Mouse (Mus musculus): ENCODE results near the gene Cltb. TPM values are rescaled to one million over a fixed set of nuclear protein-coding genes. Genes with fewer than 3 reads are reported as not detected.

Gene Cltb
- polyA plus RNA-seq, 1 experiment from 2014 or later = 84.4 TPM

DNA sequence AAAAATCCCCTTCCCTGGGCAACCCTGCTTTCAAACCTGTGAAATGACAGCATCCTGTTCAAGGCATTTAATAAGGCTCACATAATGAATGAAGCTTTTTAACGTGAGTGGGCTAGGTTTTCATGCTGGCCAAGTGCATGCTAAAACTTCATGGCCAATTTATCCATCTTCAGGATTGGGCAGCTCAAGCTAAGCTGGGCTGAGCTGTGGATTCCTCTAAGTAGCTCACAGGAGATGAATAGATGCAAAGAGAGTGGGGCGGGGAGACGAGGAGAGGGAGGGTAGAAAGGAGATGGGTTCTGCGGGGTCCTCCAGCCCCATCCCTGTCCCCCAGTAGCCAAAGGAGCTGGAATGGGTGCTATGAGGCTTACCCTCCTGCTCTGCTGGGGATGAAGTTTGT is 6.9 kb downstream of the Cltb start:
- Histone ChIP-seq H3K9me3 (replicated peaks; ENCODE audit: control insufficient read depth, low read length) (no peaks in the 10 kb centered on the region), H3K9ac (ENCODE audit: low read length) (no peak overlapping the region), H3K4me2 (ENCODE audit: low read length) (no peak overlapping the region), H3K4me1 (ENCODE audit: control insufficient read depth, insufficient read depth, low read length) (0 out of 2 replicates have a peak, but pooled peaks cover 4% of the 10 kb centered on the region), H3K27me3 (replicated peaks; ENCODE audit: control insufficient read depth, insufficient read depth, low read length) (no peaks in the 10 kb centered on the region), H3K27ac (ENCODE audit: low read depth, low read length) (no peak overlapping the region), H3K4me3 (ENCODE audit: low read depth, low read length) (no peak overlapping the region), H3K36me3 (ENCODE audit: control insufficient read depth, insufficient read depth, low read length) (no peaks in the 10 kb centered on the region)
- 26% methylated on average over 4 of the region's 4 CpGs for WGBS
- DNase-seq (ENCODE audit: low spot score) (no peak), ATAC-seq (no peak)

- H3K36me3 ChIP-seq (ENCODE audit: control insufficient read depth, insufficient read depth, low read length) = peaks cover 6% of the 10 kb centered on the region
- DNase-seq (ENCODE audit: low spot score) = no peak
- no peak overlapping the region for H3K27ac ChIP-seq (ENCODE audit: low read depth, low read length)
- H3K9me3 ChIP-seq (replicated peaks; ENCODE audit: control insufficient read depth, low read length) = no peaks in the 10 kb centered on the region
- no peak overlapping the region for H3K4me3 ChIP-seq (ENCODE audit: low read depth, low read length)
- 0 out of 2 replicates have a peak, but pooled peaks cover under 1% of the 10 kb centered on the region for H3K4me1 ChIP-seq (ENCODE audit: control insufficient read depth, insufficient read depth, low read length)
- H3K27me3 ChIP-seq (replicated peaks; ENCODE audit: control insufficient read depth, insufficient read depth, low read length) = no peaks in the 10 kb centered on the region
- no peak overlapping the region for H3K4me2 ChIP-seq (ENCODE audit: low read length)
- H3K9ac ChIP-seq (ENCODE audit: low read length) = no peak overlapping the region
- no peak for ATAC-seq
Observed at GRCm38 (mm10) chr13:54603501-54603900, 7.6 kb downstream of the Cltb start.

- 65% methylated on average over 3 of the region's 3 CpGs for WGBS
- Histone ChIP-seq H3K9me3 (replicated peaks; ENCODE audit: control insufficient read depth, low read length) (no peaks in the 10 kb centered on the region), H3K27ac (ENCODE audit: low read depth, low read length) (no peak overlapping the region), H3K27me3 (replicated peaks; ENCODE audit: control insufficient read depth, insufficient read depth, low read length) (no peaks in the 10 kb centered on the region), H3K4me2 (ENCODE audit: low read length) (no peak overlapping the region), H3K4me3 (ENCODE audit: low read depth, low read length) (no peak overlapping the region), H3K36me3 (ENCODE audit: control insufficient read depth, insufficient read depth, low read length) (peaks cover 13% of the 10 kb centered on the region), H3K4me1 (ENCODE audit: control insufficient read depth, insufficient read depth, low read length) (no peaks in the 10 kb centered on the region), H3K9ac (ENCODE audit: low read length) (no peak overlapping the region)
- DNase-seq (ENCODE audit: low spot score) (no peak), ATAC-seq (no peak)
Observed at GRCm38 (mm10) chr13:54602639-54603111, 8.5 kb downstream of the Cltb start.

- WGBS = 87% methylated on average over 12 of the region's 12 CpGs
- no peaks in the 10 kb centered on the region for H3K27me3 ChIP-seq (replicated peaks; ENCODE audit: control insufficient read depth, insufficient read depth, low read length)
- DNase-seq (ENCODE audit: low spot score) (no peak), ATAC-seq (no peak)
- no peaks in the 10 kb centered on the region for H3K4me1 ChIP-seq (ENCODE audit: control insufficient read depth, insufficient read depth, low read length)
- no peak overlapping the region for H3K4me3 ChIP-seq (ENCODE audit: low read depth, low read length)
- H3K9ac ChIP-seq (ENCODE audit: low read length) = no peak overlapping the region
- H3K4me2 ChIP-seq (ENCODE audit: low read length) = no peak overlapping the region
- H3K27ac ChIP-seq (ENCODE audit: low read depth, low read length) = no peak overlapping the region
- H3K36me3 ChIP-seq (ENCODE audit: control insufficient read depth, insufficient read depth, low read length) = peaks cover 23% of the 10 kb centered on the region
- H3K9me3 ChIP-seq (replicated peaks; ENCODE audit: control insufficient read depth, low read length) = no peaks in the 10 kb centered on the region
Observed at GRCm38 (mm10) chr13:54598622-54599143, 12.5 kb downstream of the Cltb start.

GRCm38 (mm10) chr13:54596870-54597269 is 14.3 kb downstream of the Cltb start:
- DNase-seq (ENCODE audit: low spot score) (no peak), ATAC-seq (no peak)
- Histone ChIP-seq H3K9me3 (replicated peaks; ENCODE audit: control insufficient read depth, low read length) (no peaks in the 10 kb centered on the region), H3K4me1 (ENCODE audit: control insufficient read depth, insufficient read depth, low read length) (no peaks in the 10 kb centered on the region), H3K4me3 (ENCODE audit: low read depth, low read length) (no peak overlapping the region), H3K27me3 (replicated peaks; ENCODE audit: control insufficient read depth, insufficient read depth, low read length) (no peaks in the 10 kb centered on the region), H3K36me3 (ENCODE audit: control insufficient read depth, insufficient read depth, low read length) (peaks cover 23% of the 10 kb centered on the region), H3K4me2 (ENCODE audit: low read length) (no peak overlapping the region), H3K9ac (ENCODE audit: low read length) (no peak overlapping the region), H3K27ac (ENCODE audit: low read depth, low read length) (no peak overlapping the region)
- 70% methylated on average over 5 of the region's 5 CpGs for WGBS

DNA sequence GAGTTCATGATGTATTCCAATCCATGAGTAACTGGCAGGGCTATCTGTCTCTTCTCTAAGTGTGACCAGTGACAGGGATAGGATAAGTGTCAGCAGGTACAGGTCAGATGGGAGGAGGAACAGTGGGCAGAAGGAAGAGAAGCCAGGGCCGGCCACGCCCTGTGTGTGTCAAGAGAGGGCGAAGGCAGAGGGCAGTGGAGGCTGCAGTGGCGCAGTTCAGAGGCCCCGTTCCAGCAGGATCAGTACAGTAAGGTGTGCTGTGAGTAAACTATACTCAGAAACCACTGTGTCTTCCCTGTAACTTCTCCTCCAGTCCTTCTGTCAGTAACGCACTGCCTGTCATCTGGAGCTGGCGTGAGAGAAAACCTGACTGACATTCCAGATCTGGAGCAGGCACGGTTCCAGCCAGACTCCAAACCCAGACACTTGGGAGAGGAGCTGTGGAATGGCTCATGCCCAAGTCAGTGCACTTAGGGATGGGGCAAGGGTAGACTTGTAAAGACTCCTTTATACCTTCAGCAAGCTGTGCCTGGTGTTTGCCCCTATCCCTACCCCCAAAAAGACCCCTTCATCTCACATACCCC is 14.9 kb downstream of the Cltb start:
- no peak overlapping the region for H3K9ac ChIP-seq (ENCODE audit: low read length)
- peaks cover 23% of the 10 kb centered on the region for H3K36me3 ChIP-seq (ENCODE audit: control insufficient read depth, insufficient read depth, low read length)
- no peaks in the 10 kb centered on the region for H3K27me3 ChIP-seq (replicated peaks; ENCODE audit: control insufficient read depth, insufficient read depth, low read length)
- no peak for DNase-seq (ENCODE audit: low spot score)
- H3K27ac ChIP-seq (ENCODE audit: low read depth, low read length) = no peak overlapping the region
- H3K4me2 ChIP-seq (ENCODE audit: low read length) = no peak overlapping the region
- no peak overlapping the region for H3K4me3 ChIP-seq (ENCODE audit: low read depth, low read length)
- ATAC-seq = no peak
- WGBS = 85% methylated on average over 8 of the region's 8 CpGs
- H3K4me1 ChIP-seq (ENCODE audit: control insufficient read depth, insufficient read depth, low read length) = peaks cover under 1% of the 10 kb centered on the region
- no peaks in the 10 kb centered on the region for H3K9me3 ChIP-seq (replicated peaks; ENCODE audit: control insufficient read depth, low read length)

GRCm38 (mm10) chr13:54593617-54594016 is 17.5 kb downstream of the Cltb start:
- H3K27ac ChIP-seq (ENCODE audit: low read depth, low read length) = no peak overlapping the region
- no peaks in the 10 kb centered on the region for H3K9me3 ChIP-seq (replicated peaks; ENCODE audit: control insufficient read depth, low read length)
- no peak overlapping the region for H3K9ac ChIP-seq (ENCODE audit: low read length)
- no peak overlapping the region for H3K4me2 ChIP-seq (ENCODE audit: low read length)
- no peaks in the 10 kb centered on the region for H3K27me3 ChIP-seq (replicated peaks; ENCODE audit: control insufficient read depth, insufficient read depth, low read length)
- WGBS = 91% methylated on average over 11 of the region's 11 CpGs
- H3K4me3 ChIP-seq (ENCODE audit: low read depth, low read length) = no peak overlapping the region
- DNase-seq (ENCODE audit: low spot score) = no peak
- peaks cover 6% of the 10 kb centered on the region for H3K4me1 ChIP-seq (ENCODE audit: control insufficient read depth, insufficient read depth, low read length)
- no peak for ATAC-seq
- H3K36me3 ChIP-seq (ENCODE audit: control insufficient read depth, insufficient read depth, low read length) = peaks cover 18% of the 10 kb centered on the region

- Histone ChIP-seq H3K9ac (ENCODE audit: low read length) (no peak overlapping the region), H3K27ac (ENCODE audit: low read depth, low read length) (no peak overlapping the region), H3K36me3 (ENCODE audit: control insufficient read depth, insufficient read depth, low read length) (peaks cover 20% of the 10 kb centered on the region; the same call in 1 of the 2 replicates), H3K27me3 (replicated peaks; ENCODE audit: control insufficient read depth, insufficient read depth, low read length) (no peaks in the 10 kb centered on the region), H3K4me3 (ENCODE audit: low read depth, low read length) (no peak overlapping the region), H3K4me1 (ENCODE audit: control insufficient read depth, insufficient read depth, low read length) (peaks cover 6% of the 10 kb centered on the region), H3K4me2 (ENCODE audit: low read length) (no peak overlapping the region), H3K9me3 (replicated peaks; ENCODE audit: control insufficient read depth, low read length) (no peaks in the 10 kb centered on the region)
- ATAC-seq (no peak), DNase-seq (ENCODE audit: low spot score) (no peak)
- WGBS = 92% methylated on average over 8 of the region's 8 CpGs
Observed at GRCm38 (mm10) chr13:54591776-54592356, 19.3 kb downstream of the Cltb start.
